ENCODE assay signal across 9 mouse cellular contexts in genomic region chr11:108925826-108926225, GRCm38 (mm10). TPM values are rescaled to one million over a fixed set of nuclear protein-coding genes. Genes with fewer than 3 reads are reported as not detected.
DNase-seq lines count a peak whose midpoint lies in the region; ATAC-seq lines count a peak whose summit lies in the region.
"Had no signal": no experiment of that assay in that cellular context is flagged by ENCODE, and none has a peak within 500 bp of the region (broad histone marks: within the 10 kb centered on the region; RNA-seq: fewer than 3 reads in every experiment).

No protein-coding gene starts in this region.

- peaks cover 12% of the 10 kb centered on the region; the same call in 1 of the 2 replicates for H3K27me3 ChIP-seq in heart, embryonic 12.5 days (replicated peaks)
- H3K27me3 ChIP-seq in forebrain, embryonic 15.5 days, result no peaks in the 10 kb centered on the region
- H3K27me3 ChIP-seq in limb, embryonic 15.5 days, result no peaks in the 10 kb centered on the region

- peaks cover 72% of the 10 kb centered on the region for H3K4me1 ChIP-seq in heart, embryonic 12.5 days (replicated peaks)
- peaks cover 14% of the 10 kb centered on the region for H3K4me1 ChIP-seq in brown adipose tissue, adult 24 weeks (ENCODE audit: control insufficient read depth, insufficient read depth, insufficient read length, low read length)
- peaks cover 87% of the 10 kb centered on the region for H3K4me1 ChIP-seq in forebrain, embryonic 15.5 days
- peaks cover 76% of the 10 kb centered on the region for H3K4me1 ChIP-seq in limb, embryonic 15.5 days

- H3K4me3 ChIP-seq in heart, embryonic 12.5 days, result no peak overlapping the region
- no peak overlapping the region for H3K4me3 ChIP-seq in brown adipose tissue, adult 24 weeks (ENCODE audit: insufficient read depth, low read depth, low read length)
- H3K4me3 ChIP-seq in forebrain, embryonic 15.5 days, result peak overlapping the region; percentile 78; the same call in 1 of the 2 replicates
- H3K4me3 ChIP-seq in limb, embryonic 15.5 days, result peak overlapping the region; percentile 73
- H3K4me3 ChIP-seq: liver, embryonic 13.5 days had no signal

- ATAC-seq in heart, embryonic 12.5 days (ENCODE audit: insufficient number of reproducible peaks, low FRiP score), result no peak
- ATAC-seq in forebrain, embryonic 15.5 days (replicated peaks), result no peak
- ATAC-seq in limb, embryonic 15.5 days (ENCODE audit: insufficient number of reproducible peaks, low FRiP score, low TSS enrichment, low read depth), result no peak
- ATAC-seq in cerebellum, adult (ENCODE audit: insufficient number of reproducible peaks, low FRiP score, low TSS enrichment), result no peak

- no peak overlapping the region for H3K9ac ChIP-seq in heart, embryonic 12.5 days
- H3K9ac ChIP-seq in forebrain, embryonic 15.5 days (replicated peaks), result no peak overlapping the region
- 0 out of 2 replicates have a peak overlapping the region, but pooled peaks have one; percentile 10 for H3K9ac ChIP-seq in limb, embryonic 15.5 days
- H3K9ac ChIP-seq: liver, embryonic 13.5 days had no signal

- no peaks in the 10 kb centered on the region for H3K9me3 ChIP-seq in heart, embryonic 12.5 days (replicated peaks)
- no peaks in the 10 kb centered on the region for H3K9me3 ChIP-seq in forebrain, embryonic 15.5 days
- no peaks in the 10 kb centered on the region for H3K9me3 ChIP-seq in limb, embryonic 15.5 days
- H3K9me3 ChIP-seq: liver, embryonic 13.5 days had no signal

- DNase-seq in heart, adult 8-10 months (ENCODE audit: low spot score), result no peak
- no peak for DNase-seq in urinary bladder, postnatal 14 days (ENCODE audit: low spot score)
- no peak for DNase-seq in thymus, postnatal 4 days

- peak overlapping the region; percentile 97 for H3K4me2 ChIP-seq in heart, embryonic 12.5 days
- H3K4me2 ChIP-seq in forebrain, embryonic 15.5 days (replicated peaks), result peak overlapping the region; percentile 94
- H3K4me2 ChIP-seq in limb, embryonic 15.5 days, result peak overlapping the region; percentile 50
- H3K4me2 ChIP-seq: liver, embryonic 13.5 days had no signal

- 82% methylated on average over 9 of the region's 9 CpGs for WGBS in heart, embryonic 12.5 days
- 57% methylated on average over 9 of the region's 9 CpGs for WGBS in forebrain, embryonic 15.5 days
- WGBS in limb, embryonic 15.5 days, result 48% methylated on average over 9 of the region's 9 CpGs

- no peaks in the 10 kb centered on the region for H3K36me3 ChIP-seq in heart, embryonic 12.5 days
- H3K36me3 ChIP-seq in forebrain, embryonic 15.5 days, result no peaks in the 10 kb centered on the region
- peaks cover 3% of the 10 kb centered on the region for H3K36me3 ChIP-seq in limb, embryonic 15.5 days
- H3K36me3 ChIP-seq: liver, embryonic 13.5 days had no signal

- no peak overlapping the region for H3K27ac ChIP-seq in heart, embryonic 12.5 days (ENCODE audit: poor library complexity, severe bottlenecking)
- H3K27ac ChIP-seq in brown adipose tissue, adult 24 weeks (replicated peaks; ENCODE audit: low read depth, low read length), result peak overlapping the region; percentile 52
- peak overlapping the region; percentile 25; the same call in 1 of the 2 replicates for H3K27ac ChIP-seq in forebrain, embryonic 15.5 days (replicated peaks)
- peak overlapping the region; percentile 61 for H3K27ac ChIP-seq in limb, embryonic 15.5 days
- H3K27ac ChIP-seq: liver, embryonic 13.5 days had no signal

RNA-seq across cellular contexts. Expression of gene Axin2, which starts 5.7 kb away (rescaled TPM):
- polyA plus RNA-seq in heart, embryonic 12.5 days (2016; fragmentation: Nextera tagmentation; extraction: Ambion mirVana), result 2.1 and 2.4 TPM in 2 replicates
- total RNA-seq in heart, adult 8-10 months (2022), result 1 to 10 TPM; 3.7 to 7.3 (median 4.8) TPM
- 18.4 and 19.4 TPM in 2 replicates for polyA plus RNA-seq in brown adipose tissue, adult 24 weeks (2012; ENCODE audit: insufficient read depth, insufficient read length, missing spikeins)
- polyA plus RNA-seq in forebrain, embryonic 15.5 days (2015; fragmentation: Nextera tagmentation; extraction: Ambion mirVana), result 6.6 and 6.7 TPM in 2 replicates
- polyA plus RNA-seq in limb, embryonic 15.5 days (2015; fragmentation: Nextera tagmentation; extraction: Ambion mirVana), result 15.8 and 20.3 TPM in 2 replicates

Comparison
In these comparisons a context has a peak if more than half of its experiments do, and no peak if none do; other contexts are left out.
1. H3K4me3 ChIP-seq: peak in forebrain, embryonic 15.5 days (single experiment) and limb, embryonic 15.5 days (single experiment); none in heart, embryonic 12.5 days (single experiment) and brown adipose tissue, adult 24 weeks (single experiment).
2. Peak in every context shown above with its lines, with median percentiles within 50 percentile points of each other: H3K4me2 ChIP-seq.